Comparison of ENCODE assay signal across 20 mouse cellular contexts in the genomic region with DNA sequence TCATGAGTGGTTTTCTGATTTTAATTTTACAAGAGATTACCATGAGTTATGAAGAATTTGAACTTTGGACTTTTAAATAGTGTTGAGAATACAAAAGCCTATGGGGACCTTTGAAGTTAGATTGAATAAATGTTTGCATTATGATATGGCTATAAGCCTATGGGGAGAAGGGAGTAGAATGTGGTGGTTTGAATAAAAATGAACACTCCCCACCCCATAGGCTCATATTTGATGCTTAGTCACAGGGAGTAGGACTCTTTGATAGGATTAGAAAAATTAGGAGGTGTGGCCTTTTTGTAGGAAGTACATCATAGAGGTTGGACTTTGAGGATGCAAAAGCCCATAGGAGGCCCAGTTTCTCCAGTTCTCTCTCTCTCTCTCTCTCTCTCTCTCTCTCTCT.
"Had no signal": no experiment of that assay in that cellular context is flagged by ENCODE, and none has a peak within 500 bp of the region (broad histone marks: within the 10 kb centered on the region; RNA-seq: fewer than 3 reads in every experiment).

No protein-coding gene starts in this region.

- H3K4me3 ChIP-seq: midbrain, embryonic 10.5 days; midbrain, embryonic 12.5 days; myocyte; neural tube, embryonic 13.5 days; neural tube, embryonic 15.5 days had no signal

- H3K4me2 ChIP-seq: lung, embryonic 14.5 days; midbrain, embryonic 12.5 days; neural tube, embryonic 13.5 days; neural tube, embryonic 15.5 days had no signal

- H3K27ac ChIP-seq: liver, embryonic 14.5 days; midbrain, embryonic 10.5 days; midbrain, embryonic 12.5 days; neural tube, embryonic 13.5 days; neural tube, embryonic 15.5 days had no signal

- H3K4me1 ChIP-seq: midbrain, embryonic 10.5 days; midbrain, embryonic 12.5 days; neural tube, embryonic 13.5 days; neural tube, embryonic 15.5 days had no signal

- H3K27me3 ChIP-seq: midbrain, embryonic 12.5 days; neural tube, embryonic 13.5 days; neural tube, embryonic 15.5 days had no signal

- H3K9me3 ChIP-seq: midbrain, embryonic 10.5 days; midbrain, embryonic 12.5 days; neural tube, embryonic 13.5 days; neural tube, embryonic 15.5 days had no signal

- DNase-seq: lung, adult 18-20 months; lung, embryonic 14.5 days; lung, postnatal 10 days; lung, postnatal 4 days; midbrain, embryonic 14.5 days; retina, postnatal 1 day; right cerebral cortex, adult 18-20 months; right cerebral cortex, postnatal 25 days; right cerebral cortex, postnatal 4 days; spleen, adult 18-20 months; thymus, adult 18-20 months; thymus, postnatal 25 days; thymus, postnatal 4 days had no signal

- H3K9ac ChIP-seq: liver, embryonic 14.5 days; lung, embryonic 14.5 days; midbrain, embryonic 12.5 days; neural tube, embryonic 13.5 days; neural tube, embryonic 15.5 days had no signal

- ATAC-seq: midbrain, embryonic 16.5 days had no signal

- H3K36me3 ChIP-seq: midbrain, embryonic 10.5 days; midbrain, embryonic 12.5 days; neural tube, embryonic 13.5 days; neural tube, embryonic 15.5 days had no signal
